Mouse (Mus musculus) embryonic fibroblast, embryonic 13.5 days (primary cell): ENCODE data around the gene Nudt14. TPM values are rescaled to one million over a fixed set of nuclear protein-coding genes. Genes with fewer than 3 reads are reported as not detected.

Experiments
- H3K27ac ChIP-seq: 2 replicates; pipeline ENCODE4 v1.5.1; 2012; ENCODE audit warnings: low read length, control low read depth, inconsistent platforms; ENCODE audit not compliant: insufficient read depth
- H3K4me1 ChIP-seq: 2 replicates; pipeline ENCODE4 v1.6.1; 2011; ENCODE audit warnings: low read length; ENCODE audit not compliant: control insufficient read depth, insufficient read depth
- H3K4me3 ChIP-seq: 2 replicates; pipeline ENCODE4 v1.5.1; 2011; ENCODE audit warnings: mild to moderate bottlenecking, control low read depth, low read length; ENCODE audit not compliant: insufficient read depth
- CTCF ChIP-seq: IDR thresholded peaks from 2 replicates; pipeline ENCODE4 v1.5.1; 2011; ENCODE audit warnings: mild to moderate bottlenecking, control low read depth, low read length, moderate library complexity, borderline replicate concordance; ENCODE audit not compliant: insufficient read depth
- POLR2A ChIP-seq: IDR thresholded peaks from 2 replicates; pipeline ENCODE4 v1.6.1; 2011; ENCODE audit warnings: low read depth, mild to moderate bottlenecking, control low read depth, low read length, moderate library complexity
- polyA plus RNA-seq: library from polyadenylated mRNA; stranded (reverse); fragments of >200 nt; gene quantifications from 2 replicates; pipeline ENCODE4 v1.2.4, GENCODE M21; 2011; ENCODE audit warnings: low read depth; ENCODE audit not compliant: missing spikeins, insufficient read length

Nudt14 gene
- polyA plus RNA-seq, 1 experiment: 8.4 TPM

GRCm38 (mm10) chr12:112950761-112951129, 8.8 kb upstream of the Nudt14 start:
- Histone ChIP-seq H3K27ac (no peak overlapping the region), H3K4me3 (no peak overlapping the region), H3K4me1 (no peaks in the 10 kb centered on the region)
- TF ChIP-seq CTCF (no peak), POLR2A (no peak)

DNA sequence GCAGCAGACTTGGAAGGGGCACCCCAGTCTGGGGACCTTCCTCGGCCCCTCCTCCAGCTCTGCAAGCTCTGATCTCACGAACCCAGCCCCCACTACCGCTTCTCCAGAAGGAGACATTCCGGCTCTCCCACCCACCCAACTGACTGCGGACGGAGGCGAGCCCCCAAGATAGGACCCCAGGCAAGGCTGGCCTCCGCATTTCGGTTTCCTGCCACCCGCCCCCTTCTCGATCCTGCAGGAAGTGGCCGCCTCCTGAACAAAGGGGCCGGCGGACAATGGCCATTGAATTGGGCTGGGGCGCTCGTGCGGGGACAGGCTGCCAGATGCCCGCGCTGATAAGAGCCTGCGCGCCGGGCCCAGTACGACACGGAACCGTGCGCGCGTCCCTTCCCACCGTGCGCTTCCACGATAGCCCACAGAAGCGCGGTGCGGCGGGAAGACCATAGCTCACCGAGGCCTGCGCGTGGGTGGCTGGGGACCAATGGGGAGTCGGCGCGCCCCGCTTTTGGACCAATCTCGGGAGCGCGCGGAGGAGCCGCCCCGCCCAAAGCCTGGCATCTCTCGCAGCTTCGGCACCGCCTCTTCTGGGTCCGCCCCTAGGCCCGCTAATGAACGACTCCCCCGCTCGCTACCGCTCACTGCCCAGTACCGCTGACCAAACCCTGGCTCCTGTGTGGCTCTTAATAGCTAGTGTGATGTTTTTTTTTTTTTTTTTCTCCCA, 8.3 kb upstream of the Nudt14 start:
- Histone ChIP-seq H3K4me1 (no peaks in the 10 kb centered on the region), H3K4me3 (peak overlapping the region; percentile 53)
- TF ChIP-seq POLR2A: peak; percentile 71
- no peak for TF ChIP-seq CTCF

GRCm38 (mm10) chr12:112947307-112947706, 5.4 kb upstream of the Nudt14 start:
- H3K4me1 ChIP-seq: no peaks in the 10 kb centered on the region
- TF ChIP-seq POLR2A: no peak
- TF ChIP-seq CTCF: peak; percentile 6; the same call in 1 of the 2 replicates
- H3K4me3 ChIP-seq: no peak overlapping the region
- H3K27ac ChIP-seq: no peak overlapping the region

More for the DNA sequence above, 8.3 kb upstream of the Nudt14 start:
- H3K27ac ChIP-seq: no peak overlapping the region

GRCm38 (mm10) chr12:112943669-112944068, 1.7 kb upstream of the Nudt14 start:
- H3K4me1 ChIP-seq: no peaks in the 10 kb centered on the region
- TF ChIP-seq POLR2A (no peak), CTCF (no peak)
- H3K4me3 ChIP-seq: no peak overlapping the region
- no peak overlapping the region for H3K27ac ChIP-seq

DNA sequence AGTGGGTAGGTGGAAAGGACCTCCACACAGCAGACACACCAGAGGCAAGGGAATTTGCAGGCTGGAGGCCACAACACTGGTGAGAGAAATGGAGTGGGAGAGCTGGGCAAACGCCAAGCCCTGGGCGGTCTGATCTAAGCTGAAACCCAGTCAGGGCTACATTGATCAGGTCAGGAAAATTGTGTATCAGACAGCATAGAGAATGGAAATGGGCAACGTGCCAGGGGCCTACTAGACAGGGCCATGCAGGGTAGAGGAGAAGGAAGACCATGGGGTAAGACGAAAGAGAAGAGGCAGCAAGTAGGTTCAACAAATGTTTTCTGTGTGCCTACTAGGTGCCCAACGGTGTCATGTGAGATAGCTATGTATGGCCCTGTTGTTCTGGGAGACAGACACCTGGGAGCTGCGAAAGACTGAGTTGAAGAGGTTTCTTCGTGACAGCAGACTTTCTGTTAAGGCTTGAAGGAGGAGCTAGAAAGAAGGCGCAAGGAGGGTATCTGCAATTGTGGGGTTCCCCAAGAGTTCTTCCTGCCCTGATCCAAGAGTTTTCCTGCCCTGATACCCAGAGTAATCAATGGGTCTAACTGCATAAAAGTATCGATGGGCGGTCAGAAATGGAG, 658 bp downstream of the Nudt14 start:
- Histone ChIP-seq H3K4me3 (peak overlapping the region; percentile 16; the same call in 1 of the 2 replicates), H3K27ac (no peak overlapping the region), H3K4me1 (0 out of 2 replicates have a peak, but pooled peaks cover 2% of the 10 kb centered on the region)
- no peak for TF ChIP-seq CTCF
- TF ChIP-seq POLR2A: no peak

- TF ChIP-seq CTCF (no peak), POLR2A (no peak)
- H3K4me3 ChIP-seq: no peak overlapping the region
- H3K4me1 ChIP-seq: 0 out of 2 replicates have a peak, but pooled peaks cover 2% of the 10 kb centered on the region
- H3K27ac ChIP-seq: no peak overlapping the region
Observed at GRCm38 (mm10) chr12:112940710-112941109, 1.2 kb downstream of the Nudt14 start.

GRCm38 (mm10) chr12:112940238-112940637, 1.7 kb downstream of the Nudt14 start:
- Histone ChIP-seq H3K4me3 (no peak overlapping the region), H3K27ac (no peak overlapping the region), H3K4me1 (0 out of 2 replicates have a peak, but pooled peaks cover 2% of the 10 kb centered on the region)
- TF ChIP-seq CTCF (no peak), POLR2A (no peak)

DNA sequence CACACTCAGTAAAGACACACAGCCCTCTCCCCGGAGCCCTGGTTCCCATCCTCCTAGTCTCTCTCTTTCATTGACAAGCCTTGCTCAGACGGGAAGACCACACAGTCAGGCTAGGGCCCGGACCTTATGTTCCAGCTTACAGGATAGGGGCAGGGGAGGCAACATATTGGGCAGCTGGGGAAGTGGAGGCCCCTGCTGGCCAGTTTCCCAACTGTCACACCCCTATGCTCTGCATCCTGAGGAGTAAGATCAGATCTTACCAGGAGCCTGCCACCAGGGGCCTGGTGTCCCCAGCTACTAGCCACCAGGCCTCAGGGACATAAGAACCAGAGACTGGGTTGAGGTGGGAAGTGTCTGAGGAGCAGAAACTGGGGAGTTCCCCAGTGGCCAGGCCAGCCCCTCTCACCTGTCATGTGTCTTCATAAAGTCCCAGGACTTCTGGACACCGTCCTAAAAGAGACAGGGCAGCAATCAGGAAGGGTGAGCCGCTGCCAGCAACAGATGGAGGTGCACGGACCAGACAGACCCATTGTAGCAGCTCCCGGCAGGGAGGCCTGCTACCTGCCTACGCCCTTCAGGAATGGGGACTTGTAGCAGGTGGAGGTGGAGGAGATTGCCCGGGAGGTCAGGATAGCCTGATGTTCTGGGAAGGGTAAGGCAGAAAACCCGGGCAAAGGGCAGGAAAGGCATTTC, 2.9 kb downstream of the Nudt14 start:
- no peak overlapping the region for H3K4me3 ChIP-seq
- no peak overlapping the region for H3K27ac ChIP-seq
- H3K4me1 ChIP-seq: 0 out of 2 replicates have a peak, but pooled peaks cover 2% of the 10 kb centered on the region
- TF ChIP-seq POLR2A (no peak), CTCF (no peak)

DNA sequence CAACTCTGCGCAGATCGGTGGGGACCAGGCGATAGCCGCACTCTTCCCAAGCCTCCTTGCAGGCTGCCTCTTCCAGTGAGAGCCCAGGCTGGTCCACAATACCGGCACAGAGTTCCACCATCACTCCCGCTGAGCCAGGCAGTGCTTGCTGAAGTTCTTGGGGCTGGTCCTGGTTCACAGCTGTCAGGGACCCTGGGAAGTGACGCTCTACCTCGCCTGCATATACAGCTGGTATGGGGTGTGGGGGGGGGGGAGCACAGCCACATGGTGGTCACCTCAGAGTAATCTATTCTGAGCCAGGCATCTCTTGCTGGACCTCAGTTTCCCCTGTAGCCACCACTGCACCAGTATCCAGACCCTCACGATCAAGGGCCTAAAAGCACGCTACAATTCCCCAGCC, 3.6 kb downstream of the Nudt14 start:
- 0 out of 2 replicates have a peak, but pooled peaks cover 2% of the 10 kb centered on the region for H3K4me1 ChIP-seq
- TF ChIP-seq POLR2A: no peak
- H3K4me3 ChIP-seq: no peak overlapping the region
- H3K27ac ChIP-seq: no peak overlapping the region

GRCm38 (mm10) chr12:112937906-112938305, 4.0 kb downstream of the Nudt14 start:
- no peak for TF ChIP-seq POLR2A
- Histone ChIP-seq H3K4me1 (0 out of 2 replicates have a peak, but pooled peaks cover 2% of the 10 kb centered on the region), H3K4me3 (no peak overlapping the region), H3K27ac (no peak overlapping the region)
